Mouse (Mus musculus): ENCODE measurements around the gene Usp33.

GRCm38 (mm10) chr3:152405420-152405819, 59.1 kb downstream of the Usp33 start:
- TF ChIP-seq POLR2A (IDR thresholded peaks at IDR 0.05; ENCODE audit: borderline replicate concordance, extremely low read depth, insufficient read depth, insufficient read length, poor library complexity, severe bottlenecking) (no peak), CTCF (IDR thresholded peaks at IDR 0.05; ENCODE audit: borderline replicate concordance, extremely low read depth, insufficient read depth, insufficient read length) (no peak)
